Comparison of ENCODE assay signal across 10 mouse cellular contexts in genomic region chr3:139152654-139153053, GRCm38 (mm10). TPM values are rescaled to one million over a fixed set of nuclear protein-coding genes. Genes with fewer than 3 reads are reported as not detected.
A peak's percentile ranks its signal among the peaks of the same experiment; 100 is the strongest.
DNase-seq lines count a peak whose midpoint lies in the region; ATAC-seq lines count a peak whose summit lies in the region.
"Had no signal": no experiment of that assay in that cellular context is flagged by ENCODE, and none has a peak within 500 bp of the region (broad histone marks: within the 10 kb centered on the region; RNA-seq: fewer than 3 reads in every experiment).

No protein-coding gene starts in this region.

- 0 out of 2 replicates have a peak, but pooled peaks have one; percentile 36 for ATAC-seq in kidney, embryonic 15.5 days (replicated peaks; ENCODE audit: low FRiP score)
- ATAC-seq: hindbrain, embryonic 16.5 days had no signal

- H3K27me3 ChIP-seq in kidney, embryonic 15.5 days: no peaks in the 10 kb centered on the region
- H3K27me3 ChIP-seq: embryonic facial prominence, embryonic 12.5 days had no signal

- intact Hi-C loops in gastrocnemius, postnatal 14 days (cut with DNase I; ENCODE audit: low total_unique reads): no loop called here

- no peak overlapping the region for H3K27ac ChIP-seq in kidney, embryonic 15.5 days
- H3K27ac ChIP-seq: embryonic facial prominence, embryonic 12.5 days had no signal

- H3K4me3 ChIP-seq in kidney, embryonic 15.5 days (replicated peaks): no peak overlapping the region
- H3K4me3 ChIP-seq: embryonic facial prominence, embryonic 12.5 days had no signal

- no peaks in the 10 kb centered on the region for H3K9me3 ChIP-seq in kidney, embryonic 15.5 days (replicated peaks)
- H3K9me3 ChIP-seq: embryonic facial prominence, embryonic 12.5 days had no signal

- WGBS in kidney, embryonic 15.5 days: 67% methylated on average over 3 of the region's 3 CpGs

- no peak overlapping the region for H3K9ac ChIP-seq in kidney, embryonic 15.5 days
- H3K9ac ChIP-seq: embryonic facial prominence, embryonic 12.5 days had no signal

- H3K36me3 ChIP-seq in kidney, embryonic 15.5 days: no peaks in the 10 kb centered on the region
- H3K36me3 ChIP-seq: embryonic facial prominence, embryonic 12.5 days had no signal

- no peaks in the 10 kb centered on the region for H3K4me1 ChIP-seq in kidney, embryonic 15.5 days
- H3K4me1 ChIP-seq: embryonic facial prominence, embryonic 12.5 days had no signal

- no peak overlapping the region for H3K4me2 ChIP-seq in kidney, embryonic 15.5 days
- H3K4me2 ChIP-seq: embryonic facial prominence, embryonic 12.5 days had no signal

- no peak for DNase-seq in kidney, postnatal 36 days
- peak; percentile 2 for DNase-seq in thymus, postnatal 25 days
- no peak for DNase-seq in thymus, adult 18-20 months
- DNase-seq in cerebellum, adult 9-10 months: peak; percentile 5
- no peak for DNase-seq in right cerebral cortex, postnatal 4 days
- DNase-seq in gastrocnemius, postnatal 14 days: no peak

RNA-seq across cellular contexts. Expression of gene Stpg2, which starts 52.8 kb away (rescaled TPM):
- 0.12 TPM in 1 of 2 replicates, not detected in the other for polyA plus RNA-seq in kidney, embryonic 15.5 days (2015; fragmentation: Nextera tagmentation; extraction: Ambion mirVana)
- total RNA-seq in gastrocnemius, postnatal 14 days (2021): not detected
- total RNA-seq: gastrocnemius, adult 18-20 months had no signal
- polyA plus RNA-seq: hindbrain, embryonic 16.5 days had no signal

Comparison
In these comparisons a context has a peak if more than half of its experiments do, and no peak if none do; other contexts are left out.
1. DNase-seq: peak in thymus, postnatal 25 days (single experiment) and cerebellum, adult 9-10 months (single experiment); none in kidney, postnatal 36 days (0 of 2), thymus, adult 18-20 months (0 of 2), right cerebral cortex, postnatal 4 days (single experiment) and gastrocnemius, postnatal 14 days (single experiment).